Mouse (Mus musculus) CH12.LX (cell line): ENCODE data around the gene Pbx1.

Experiments used
- BHLHE40 ChIP-seq: IDR thresholded peaks from 2 replicates; pipeline ENCODE4 v1.6.1; 2011; ENCODE audit warnings: mild to moderate bottlenecking, low read depth, low read length, improper control_type of control experiment
- CTCF ChIP-seq, 2 experiments: IDR thresholded peaks in 1 of 2; conservative IDR thresholded peaks in 1 of 2; 2 replicates each; pipeline ENCODE4 v1.5.1; 2011 to 2012; ENCODE audit warnings: low read depth in 2 of 2, low read length in 2 of 2, improper control_type of control experiment in 1 of 2, inconsistent platforms in 1 of 2, mild to moderate bottlenecking in 1 of 2, moderate library complexity in 1 of 2
- E2F4 ChIP-seq: IDR thresholded peaks from 2 replicates; pipeline ENCODE4 v1.6.1; 2011; ENCODE audit warnings: low read depth, low read length, improper control_type of control experiment; ENCODE audit not compliant: insufficient replicate concordance
- ELF1 ChIP-seq: IDR thresholded peaks from 2 replicates; pipeline ENCODE4 v1.6.1; 2014; ENCODE audit warnings: low read depth, mild to moderate bottlenecking, inconsistent platforms, low read length, improper control_type of control experiment
- EP300 ChIP-seq: IDR thresholded peaks from 2 replicates; pipeline ENCODE4 v1.6.1; 2011; ENCODE audit warnings: low read length, improper control_type of control experiment
- GABPA ChIP-seq: IDR thresholded peaks from 2 replicates; pipeline ENCODE4 v1.6.1; 2012; ENCODE audit warnings: low read depth, low read length, improper control_type of control experiment, inconsistent platforms; ENCODE audit not compliant: insufficient replicate concordance
- JUND ChIP-seq: conservative IDR thresholded peaks from 2 replicates; pipeline ENCODE4 v1.6.1; 2011; ENCODE audit warnings: low read depth, low read length, improper control_type of control experiment
- MXI1 ChIP-seq: IDR thresholded peaks from 2 replicates; pipeline ENCODE4 v1.6.1; 2011; ENCODE audit warnings: mild to moderate bottlenecking, low read depth, low read length, improper control_type of control experiment
- POLR2A ChIP-seq: IDR thresholded peaks from 2 replicates; pipeline ENCODE4 v1.6.1; 2011; ENCODE audit warnings: low read depth, mild to moderate bottlenecking, improper control_type of control experiment, low read length
- TCF12 ChIP-seq: IDR thresholded peaks from 2 replicates; pipeline ENCODE4 v1.6.1; 2014; ENCODE audit warnings: low read depth, mild to moderate bottlenecking, inconsistent platforms, low read length, improper control_type of control experiment
- USF1 ChIP-seq: IDR thresholded peaks from 2 replicates; pipeline ENCODE4 v1.6.1; 2014; ENCODE audit warnings: low read depth, mild to moderate bottlenecking, inconsistent platforms, low read length, improper control_type of control experiment

- TF ChIP-seq CTCF (conservative IDR thresholded peaks at IDR 0.05 in 1 of 2, IDR thresholded peaks at IDR 0.05 in 1 of 2; ENCODE audit: low read depth in 2 of 2, low read length in 2 of 2): no peak
- TF ChIP-seq POLR2A: no peak
- TF ChIP-seq BHLHE40: no peak
- TF ChIP-seq USF1: no peak
- TF ChIP-seq EP300: no peak
- no peak for TF ChIP-seq TCF12
- TF ChIP-seq ELF1: no peak
- no peak for TF ChIP-seq MXI1
- no peak for TF ChIP-seq E2F4
- no peak for TF ChIP-seq JUND
- TF ChIP-seq GABPA: no peak
These were observed 201.9 kb downstream of the Pbx1 start for GRCm38 (mm10) chr1:168230134-168230533.
